Mouse (Mus musculus) layer of hippocampus, adult 11-12 months (tissue): ENCODE data around the gene Mboat1.
A peak's percentile ranks its signal among the peaks of the same experiment; 100 is the strongest.

Source experiments
- DNase-seq: peaks from one replicate; pipeline ENCODE4 v3.0.0; 2022; ENCODE audit warnings: low spot score

Gene Mboat1

GRCm38 (mm10) chr13:30185959-30186358 lies 49.7 kb downstream of the Mboat1 start:
- DNase-seq, result no peak

DNA sequence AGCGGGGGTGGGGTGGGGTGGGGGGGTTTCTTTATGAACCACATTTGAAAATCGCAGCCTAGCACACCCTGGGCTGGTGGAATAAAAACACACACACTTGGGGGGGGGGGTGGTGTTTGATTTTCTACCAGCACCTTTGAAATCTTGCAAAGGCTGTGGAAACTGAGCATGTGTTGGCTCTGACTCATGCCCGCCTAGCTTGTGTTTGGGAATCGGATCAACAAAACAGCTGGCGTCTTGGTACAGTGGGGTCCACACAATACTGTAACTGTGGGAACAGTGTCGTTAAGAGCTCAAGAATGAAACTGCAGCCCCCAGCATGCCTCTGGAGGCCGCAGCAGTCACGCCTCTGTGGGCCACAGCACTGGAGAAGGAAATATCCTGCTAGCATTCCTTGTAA lies 50.2 kb downstream of the Mboat1 start:
- DNase-seq, result peak; percentile 59

GRCm38 (mm10) chr13:30192031-30192716 lies 55.9 kb downstream of the Mboat1 start:
- no peak for DNase-seq

DNA sequence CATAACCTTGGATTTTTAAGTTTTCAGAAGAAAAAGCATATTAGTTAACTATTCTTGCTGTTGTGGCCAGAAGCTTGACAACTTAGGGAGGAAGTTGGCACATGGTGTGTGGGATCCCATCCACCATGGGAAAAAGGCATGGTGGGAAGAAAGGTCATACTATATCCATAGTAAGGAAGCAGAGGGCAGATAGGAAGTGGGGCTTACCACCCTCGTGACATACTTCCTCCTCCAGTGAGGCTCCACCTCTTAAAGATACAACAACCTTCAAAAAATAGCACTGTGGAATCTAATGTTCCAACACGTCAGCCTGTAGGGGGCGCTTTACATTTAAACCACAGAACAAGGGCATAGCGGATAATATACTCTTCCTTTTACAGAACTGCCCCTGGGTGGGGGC lies 57.1 kb downstream of the Mboat1 start:
- no peak for DNase-seq

GRCm38 (mm10) chr13:30194834-30195233 lies 58.5 kb downstream of the Mboat1 start:
- DNase-seq, result no peak

DNA sequence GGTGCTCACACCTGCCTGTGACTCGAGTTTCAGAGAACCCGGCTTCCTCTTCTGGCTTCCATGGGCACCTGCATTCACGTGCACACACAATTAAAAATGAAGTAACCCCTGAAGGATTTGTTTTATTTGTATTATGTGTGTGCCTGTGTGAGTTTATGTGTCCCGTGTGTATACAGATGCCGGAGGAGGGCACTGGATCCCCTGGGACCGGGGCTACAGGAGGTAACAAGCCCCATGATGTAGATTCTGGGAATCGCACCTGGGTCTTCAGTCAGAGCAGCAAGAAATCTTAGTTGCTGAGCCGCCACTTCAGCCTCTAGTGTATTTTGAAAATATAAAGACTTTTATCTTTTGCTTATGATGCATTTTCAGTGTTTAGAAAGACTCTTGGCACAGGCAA lies 60.4 kb downstream of the Mboat1 start:
- no peak for DNase-seq

- no peak for DNase-seq
Observed at GRCm38 (mm10) chr13:30198101-30198570, 61.8 kb downstream of the Mboat1 start.

GRCm38 (mm10) chr13:30199821-30200220 lies 63.5 kb downstream of the Mboat1 start:
- DNase-seq, result no peak

- no peak for DNase-seq
Observed at GRCm38 (mm10) chr13:30200737-30201136, 64.4 kb downstream of the Mboat1 start.

DNA sequence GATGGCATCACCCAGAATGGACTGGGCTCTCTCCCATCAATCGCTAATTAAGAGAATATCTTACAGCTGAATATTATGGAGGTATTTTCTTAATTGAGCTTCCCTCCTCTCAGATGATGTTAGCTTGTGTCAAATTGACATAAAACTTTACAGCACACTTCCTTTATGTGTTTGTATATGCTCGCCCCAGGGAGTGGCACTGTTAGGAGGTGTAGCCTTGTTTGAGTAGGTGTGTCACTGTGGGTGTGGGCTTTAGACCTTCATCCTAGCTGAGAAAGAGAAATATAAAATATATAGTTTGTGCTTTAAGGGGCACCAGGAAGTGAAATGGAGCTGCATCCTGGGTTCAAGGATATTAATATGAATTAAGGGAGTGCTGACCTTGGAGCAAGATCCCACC lies 66.7 kb downstream of the Mboat1 start:
- no peak for DNase-seq

GRCm38 (mm10) chr13:30208176-30208575 lies 71.9 kb downstream of the Mboat1 start:
- DNase-seq, result no peak

- DNase-seq, result no peak
Observed at GRCm38 (mm10) chr13:30213276-30213675, 77.0 kb downstream of the Mboat1 start.

- no peak for DNase-seq
Observed at GRCm38 (mm10) chr13:30217588-30218371, 81.5 kb downstream of the Mboat1 start.

DNA sequence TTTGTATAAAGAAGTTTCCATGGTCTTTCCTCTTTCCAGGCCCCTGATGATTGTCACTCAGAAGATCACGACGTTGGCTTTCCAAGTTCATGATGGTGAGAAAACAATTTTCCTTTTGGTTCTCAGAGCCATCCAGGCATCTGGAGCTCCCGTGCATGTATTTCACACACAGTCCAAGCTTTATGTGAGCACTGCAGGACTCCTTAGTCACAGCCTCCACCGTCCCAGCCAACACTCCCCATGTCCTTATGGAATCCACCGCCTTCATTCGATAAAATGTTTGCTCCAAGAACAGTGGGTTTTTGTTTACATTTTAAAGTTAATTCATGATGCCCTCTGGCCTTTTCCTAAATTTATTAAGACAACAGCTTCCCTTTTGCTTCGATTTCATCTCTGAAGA lies 83.3 kb downstream of the Mboat1 start:
- no peak for DNase-seq

GRCm38 (mm10) chr13:30221316-30221715 lies 85.0 kb downstream of the Mboat1 start:
- DNase-seq, result no peak

GRCm38 (mm10) chr13:30224114-30224513 lies 87.8 kb downstream of the Mboat1 start:
- DNase-seq, result no peak

GRCm38 (mm10) chr13:30224659-30225058 lies 88.4 kb downstream of the Mboat1 start:
- DNase-seq, result no peak

DNA sequence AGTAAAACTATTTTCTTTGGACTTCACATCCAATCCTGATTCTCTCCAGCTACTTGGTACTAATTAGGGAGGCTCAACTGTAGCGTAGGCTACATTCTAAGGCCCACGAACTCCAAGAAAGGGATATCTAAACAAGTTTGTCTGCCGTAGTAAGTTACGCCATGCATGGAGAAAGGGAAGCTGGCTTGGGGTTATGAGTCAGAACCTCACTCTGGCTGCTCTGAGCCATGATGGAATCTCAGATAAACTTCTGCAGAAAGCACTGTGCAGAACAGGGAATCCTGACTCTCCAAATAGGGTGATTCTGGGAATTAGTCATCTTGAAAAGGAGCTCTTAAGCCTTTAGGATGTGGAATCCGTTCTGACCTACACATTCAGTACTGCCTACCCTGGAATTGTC lies 92.5 kb downstream of the Mboat1 start:
- DNase-seq, result no peak

DNA sequence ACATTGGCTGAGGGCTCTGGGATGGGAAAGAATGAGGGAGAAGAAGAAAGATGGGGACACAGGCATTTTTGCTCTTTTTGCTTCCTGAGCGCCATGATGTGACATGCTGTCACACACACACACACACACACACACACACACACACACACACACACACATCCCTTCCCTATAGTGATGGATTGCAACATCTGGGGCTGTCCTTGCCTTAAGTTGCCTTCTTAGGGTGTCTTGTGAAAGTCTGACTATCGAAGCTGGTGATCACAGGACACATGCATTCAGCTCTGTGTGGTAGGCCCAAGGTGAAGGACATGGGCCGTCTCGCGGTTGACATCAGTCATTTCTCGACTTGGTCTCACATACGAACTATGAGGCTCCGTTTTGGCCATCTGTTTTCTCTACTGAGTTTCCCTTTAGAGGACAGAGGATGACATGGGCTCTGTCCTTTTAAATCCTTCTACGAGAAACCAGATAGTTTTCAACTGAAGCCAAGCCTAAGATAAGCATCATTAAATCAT lies 93.4 kb downstream of the Mboat1 start:
- DNase-seq, result no peak

- DNase-seq, result no peak
Observed at GRCm38 (mm10) chr13:30235056-30235750, 98.9 kb downstream of the Mboat1 start.

DNA sequence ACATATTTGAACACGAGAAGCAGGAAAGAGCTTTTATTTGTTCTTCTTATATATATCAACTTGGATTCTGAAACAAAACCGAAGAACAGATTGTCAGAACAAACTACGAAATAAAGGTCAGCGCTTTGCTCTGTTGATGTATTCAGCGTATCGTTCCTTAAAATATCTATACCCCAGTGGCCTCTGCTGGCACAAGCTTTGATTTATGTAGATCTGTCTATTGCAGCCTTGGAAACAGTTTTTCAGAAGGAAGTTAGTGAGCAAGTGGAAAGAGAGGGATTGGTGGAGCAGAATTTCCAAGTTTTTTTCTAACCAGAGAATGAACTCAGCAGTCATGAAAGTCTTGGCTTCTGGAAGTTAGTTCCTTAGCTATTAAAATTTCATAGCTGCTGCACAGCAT lies 103.1 kb downstream of the Mboat1 start:
- DNase-seq, result no peak

GRCm38 (mm10) chr13:30245573-30245972 lies 109.3 kb downstream of the Mboat1 start:
- no peak for DNase-seq
